Mouse (Mus musculus): ENCODE results near the gene 2610042L04Rik. TPM values are rescaled to one million over a fixed set of nuclear protein-coding genes. Genes with fewer than 3 reads are reported as not detected.

2610042L04Rik gene
- not detected for polyA plus RNA-seq (2015; fragmentation: Illumina TruSeq; extraction: RNeasy Lipid Tissue Mini Kit (QIAGEN cat#74804); ENCODE audit: insufficient read depth, low read depth, low replicate concordance)

DNA sequence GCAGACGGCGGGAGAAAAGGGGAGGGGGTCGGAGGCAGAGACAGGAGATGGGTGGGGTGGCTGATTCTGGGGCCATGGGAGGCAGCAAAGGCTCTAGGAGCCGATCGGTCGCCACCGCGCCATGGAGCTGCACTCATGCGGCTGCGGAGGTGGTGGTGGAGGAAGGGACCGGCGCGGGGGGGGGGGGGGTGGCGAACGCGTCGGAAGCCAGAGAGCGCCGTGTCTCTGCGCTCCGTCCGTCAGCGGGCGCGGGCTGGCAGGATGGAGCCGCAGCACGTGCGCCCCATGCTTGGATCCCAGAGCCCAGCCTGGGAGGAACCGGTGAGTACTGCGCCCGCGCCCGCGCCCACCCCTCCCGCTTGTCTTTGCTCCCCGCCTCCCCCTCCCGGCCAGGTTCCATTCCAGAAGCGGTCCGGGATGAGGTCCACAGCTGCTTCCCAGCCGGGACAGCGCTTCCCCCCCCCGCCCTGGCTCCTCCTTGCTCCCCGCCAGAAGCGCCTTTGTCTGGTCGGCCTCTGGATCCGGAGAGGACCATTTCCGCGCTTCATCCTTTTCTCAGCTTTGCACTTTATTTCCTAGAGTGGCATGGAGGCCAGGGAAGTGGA, at the start of gene 2610042L04Rik:
Gene 2610042L04Rik (plus strand): TSS at position 288 of the 605 bp plus-strand sequence.

GRCm38 (mm10) chr14:4316983-4317382, 17.6 kb upstream of the 2610042L04Rik start, which contains the start of gene Gm3149:
Gm3149 (plus strand) TSS chr14:4317283.

GRCm38 (mm10) chr14:4397226-4397625, 62.7 kb downstream of the 2610042L04Rik start, which contains the start of gene Gm3159:
Gm3159 (plus strand) TSS chr14:4397526.

Other genes starting within 250 kb of the 2610042L04Rik start
- not detected for gene Gm8108, start 224.2 kb upstream of the 2610042L04Rik start, polyA plus RNA-seq (2015; fragmentation: Illumina TruSeq; extraction: RNeasy Lipid Tissue Mini Kit (QIAGEN cat#74804); ENCODE audit: insufficient read depth, low read depth, low replicate concordance)
- not detected for gene Gm3127, start 169.7 kb upstream of the 2610042L04Rik start, polyA plus RNA-seq (2015; fragmentation: Illumina TruSeq; extraction: RNeasy Lipid Tissue Mini Kit (QIAGEN cat#74804); ENCODE audit: insufficient read depth, low read depth, low replicate concordance)
- gene Gm2974, start 152.2 kb upstream of the 2610042L04Rik start, polyA plus RNA-seq (2015; fragmentation: Illumina TruSeq; extraction: RNeasy Lipid Tissue Mini Kit (QIAGEN cat#74804); ENCODE audit: insufficient read depth, low read depth, low replicate concordance) = not detected
- not detected for gene Gm3138, start 85.1 kb upstream of the 2610042L04Rik start, polyA plus RNA-seq (2015; fragmentation: Illumina TruSeq; extraction: RNeasy Lipid Tissue Mini Kit (QIAGEN cat#74804); ENCODE audit: insufficient read depth, low read depth, low replicate concordance)
- gene Gm3149, start 17.5 kb upstream of the 2610042L04Rik start, polyA plus RNA-seq (2015; fragmentation: Illumina TruSeq; extraction: RNeasy Lipid Tissue Mini Kit (QIAGEN cat#74804); ENCODE audit: insufficient read depth, low read depth, low replicate concordance) = not detected
- gene Gm3159, start 62.8 kb downstream of the 2610042L04Rik start, polyA plus RNA-seq (2015; fragmentation: Illumina TruSeq; extraction: RNeasy Lipid Tissue Mini Kit (QIAGEN cat#74804); ENCODE audit: insufficient read depth, low read depth, low replicate concordance) = not detected
- not detected for gene Gm3164, start 80.7 kb downstream of the 2610042L04Rik start, polyA plus RNA-seq (2015; fragmentation: Illumina TruSeq; extraction: RNeasy Lipid Tissue Mini Kit (QIAGEN cat#74804); ENCODE audit: insufficient read depth, low read depth, low replicate concordance)
- not detected for gene Gm3173, start 96.2 kb downstream of the 2610042L04Rik start, polyA plus RNA-seq (2015; fragmentation: Illumina TruSeq; extraction: RNeasy Lipid Tissue Mini Kit (QIAGEN cat#74804); ENCODE audit: insufficient read depth, low read depth, low replicate concordance)
- not detected for gene Gm3182, start 147.0 kb downstream of the 2610042L04Rik start, polyA plus RNA-seq (2015; fragmentation: Illumina TruSeq; extraction: RNeasy Lipid Tissue Mini Kit (QIAGEN cat#74804); ENCODE audit: insufficient read depth, low read depth, low replicate concordance)
- not detected for gene Gm3047, start 220.6 kb downstream of the 2610042L04Rik start, polyA plus RNA-seq (2015; fragmentation: Illumina TruSeq; extraction: RNeasy Lipid Tissue Mini Kit (QIAGEN cat#74804); ENCODE audit: insufficient read depth, low read depth, low replicate concordance)